Mouse (Mus musculus) adrenal gland, postnatal 10 days (tissue): Measurements from ENCODE around the gene Gm17606. TPM values are rescaled to one million over a fixed set of nuclear protein-coding genes. Genes with fewer than 3 reads are reported as not detected.

Experiments
- DNase-seq: peaks from one replicate; pipeline ENCODE4 v3.0.0; 2021; ENCODE audit warnings: mixed read lengths
- total RNA-seq, 2 experiments: library from RNA; stranded (reverse); gene quantifications; 2 replicates each; pipeline ENCODE4 v1.2.3; 2021

Gene Gm17606
- total RNA-seq, 2 experiments from 2014 or later = not detected

DNA sequence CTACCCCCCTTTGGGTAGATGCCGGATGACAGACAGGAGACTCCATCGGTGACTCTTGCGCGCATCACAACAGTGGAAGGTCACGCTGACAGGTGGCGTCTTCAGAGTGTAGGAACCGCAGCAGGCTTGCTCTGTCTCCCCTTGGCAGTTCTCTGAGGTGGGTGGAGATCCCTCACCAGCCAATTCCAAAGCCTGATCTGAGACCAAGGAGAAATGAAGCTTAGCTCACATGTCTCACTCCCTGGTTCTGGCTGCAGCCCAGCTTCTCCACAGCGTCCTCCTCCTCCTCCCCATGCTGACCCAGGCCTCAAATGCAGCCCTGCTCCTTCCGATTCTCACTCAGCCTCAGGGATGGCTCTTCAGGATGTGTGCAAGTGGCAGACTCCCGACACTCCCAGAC is 15.8 kb upstream of the Gm17606 start:
- no peak for DNase-seq

DNA sequence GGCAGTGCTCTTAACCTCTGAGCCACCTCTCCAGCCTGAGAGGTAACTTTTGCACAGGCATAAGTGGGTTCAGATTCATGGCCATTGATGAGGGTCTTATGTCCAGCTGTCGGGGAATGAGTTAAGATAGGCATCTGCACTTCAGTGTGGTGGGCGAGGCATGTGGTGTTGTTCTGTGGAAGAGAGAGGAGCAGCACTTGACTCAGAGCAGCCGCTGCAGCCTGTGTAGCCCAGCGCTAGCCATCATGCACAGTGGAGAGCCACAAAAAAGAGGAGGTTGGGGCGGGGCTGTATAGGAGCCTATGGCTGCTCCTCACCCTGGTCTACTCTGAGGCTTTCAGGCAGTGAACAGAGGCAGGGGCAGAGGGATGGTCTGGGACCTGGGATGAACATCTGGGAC is 12.6 kb upstream of the Gm17606 start:
- no peak for DNase-seq

DNA sequence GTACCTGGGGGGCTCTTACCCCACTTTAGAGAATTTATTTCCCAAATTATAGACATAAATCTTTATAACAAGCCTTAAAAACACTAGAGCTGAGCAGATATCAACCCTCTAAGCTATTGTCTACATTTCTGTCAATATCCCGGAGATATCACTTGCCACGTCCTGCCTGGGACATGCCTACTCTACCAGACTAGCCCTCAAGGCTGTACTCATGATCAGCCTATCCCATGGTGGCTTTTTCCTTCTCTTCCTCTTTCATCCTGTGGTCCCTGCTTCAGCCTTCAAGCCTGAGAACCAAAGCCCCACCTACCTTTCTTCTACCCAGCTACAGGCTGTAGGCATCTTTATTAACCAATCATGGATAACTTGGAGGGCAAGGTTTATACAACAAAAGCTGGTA is 11.0 kb upstream of the Gm17606 start:
- DNase-seq = no peak

DNA sequence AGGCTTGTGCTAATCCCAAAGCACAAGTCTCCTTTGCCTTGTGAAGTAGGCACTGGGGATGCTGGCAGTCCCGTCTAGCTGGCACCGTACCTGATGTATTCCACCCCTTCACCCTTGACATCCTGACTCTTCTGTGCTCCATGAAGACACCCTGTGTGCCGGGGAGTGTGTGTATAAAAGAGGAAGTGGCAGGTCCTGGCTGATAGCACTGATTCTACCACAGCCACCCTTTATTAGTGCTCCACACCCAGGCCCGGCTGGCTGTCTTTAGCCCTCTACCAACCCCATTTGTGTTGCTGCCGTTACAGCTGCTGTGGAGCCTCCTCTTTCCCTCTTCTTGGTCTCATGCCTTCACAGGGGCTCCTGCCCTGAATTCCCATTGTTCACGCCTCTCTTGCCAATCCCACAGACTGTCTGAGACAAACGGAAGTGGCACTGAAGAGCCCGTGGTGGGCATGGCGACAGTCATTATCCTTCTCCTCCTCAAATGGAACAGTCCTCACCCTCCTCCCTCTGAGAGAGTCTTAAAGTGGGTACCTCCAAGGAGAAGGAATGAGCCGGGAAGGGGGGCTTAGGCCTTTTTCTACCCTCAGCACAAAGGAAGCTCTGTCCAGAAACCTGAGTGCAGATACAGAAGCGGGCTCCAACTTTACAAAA is 10.0 kb upstream of the Gm17606 start:
- DNase-seq = no peak

DNA sequence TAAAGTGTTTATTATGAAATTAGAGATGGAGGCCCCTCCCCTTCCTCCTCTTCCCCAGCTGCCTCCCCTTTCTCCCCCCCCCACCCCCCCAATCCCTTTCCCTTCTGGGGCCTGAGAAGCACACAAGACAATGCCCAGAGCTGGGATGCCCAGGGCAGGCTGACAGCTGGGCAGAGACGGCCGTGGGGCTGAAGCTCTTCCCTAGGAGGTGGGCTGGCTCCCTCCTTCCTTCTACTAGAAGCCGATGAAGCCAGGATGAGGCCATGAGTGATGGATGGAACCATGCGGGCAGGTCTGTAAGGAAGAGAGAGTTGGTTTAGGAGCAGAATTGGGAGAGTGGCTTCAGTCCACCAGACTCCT is 9.5 kb upstream of the Gm17606 start:
- no peak for DNase-seq

DNA sequence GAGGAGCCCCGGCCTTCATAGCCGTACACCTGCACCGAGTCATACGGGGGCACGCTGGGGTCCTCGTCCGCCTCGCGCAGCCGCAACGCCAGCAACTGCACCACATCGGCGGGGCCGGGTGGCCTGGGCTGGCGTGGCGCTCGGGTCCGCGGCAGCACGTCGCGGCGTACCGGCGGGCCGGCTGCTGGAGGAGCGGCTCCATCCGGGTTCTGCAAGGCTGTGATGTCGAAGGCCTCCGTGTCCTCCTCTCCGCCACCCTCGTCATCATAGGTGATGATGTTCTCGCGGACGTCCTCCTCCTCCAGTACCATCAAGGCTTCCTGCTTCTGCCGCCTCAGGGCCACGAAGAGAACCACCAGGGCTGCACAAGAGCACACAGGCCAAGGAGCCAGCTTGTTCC is 8.5 kb upstream of the Gm17606 start:
- no peak for DNase-seq

DNA sequence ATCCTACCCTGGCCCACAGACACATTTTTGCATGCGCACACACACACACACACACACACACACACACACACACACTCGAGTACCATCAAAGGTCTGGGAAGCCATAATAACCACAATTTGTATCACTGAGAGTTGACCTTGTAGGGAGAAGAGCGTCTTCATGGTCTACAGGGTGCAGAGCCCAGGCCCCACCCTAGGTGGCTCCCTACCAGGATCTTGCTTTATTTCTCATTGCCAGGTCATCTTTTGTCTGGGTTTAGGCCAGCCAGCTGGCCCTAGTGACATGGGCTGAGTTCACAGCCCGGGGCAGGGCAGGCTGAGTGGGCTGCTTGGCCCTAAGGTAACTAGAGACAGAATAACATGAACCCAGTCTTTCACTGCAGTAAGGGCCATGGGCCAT is 6.6 kb upstream of the Gm17606 start:
- no peak for DNase-seq

DNA sequence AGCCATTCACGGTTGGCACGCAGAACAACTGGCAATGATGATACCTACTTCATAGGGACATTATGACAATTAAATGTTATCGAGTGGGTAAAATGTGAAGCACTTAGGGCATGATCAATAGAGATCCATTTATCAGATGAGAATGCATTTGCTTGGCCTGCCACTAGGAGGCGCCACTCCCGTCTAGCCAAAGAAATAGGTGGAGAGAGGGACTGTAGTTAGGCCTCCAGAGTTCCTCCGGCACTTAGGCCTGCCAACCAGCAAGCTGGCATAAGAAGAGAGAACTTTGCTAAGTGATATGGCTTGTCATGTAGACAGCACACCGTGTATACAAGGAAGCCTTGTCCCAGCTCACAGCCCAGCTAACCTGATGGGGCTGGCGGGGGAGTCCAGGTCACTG is 3.8 kb upstream of the Gm17606 start:
- peak; percentile 68 for DNase-seq

DNA sequence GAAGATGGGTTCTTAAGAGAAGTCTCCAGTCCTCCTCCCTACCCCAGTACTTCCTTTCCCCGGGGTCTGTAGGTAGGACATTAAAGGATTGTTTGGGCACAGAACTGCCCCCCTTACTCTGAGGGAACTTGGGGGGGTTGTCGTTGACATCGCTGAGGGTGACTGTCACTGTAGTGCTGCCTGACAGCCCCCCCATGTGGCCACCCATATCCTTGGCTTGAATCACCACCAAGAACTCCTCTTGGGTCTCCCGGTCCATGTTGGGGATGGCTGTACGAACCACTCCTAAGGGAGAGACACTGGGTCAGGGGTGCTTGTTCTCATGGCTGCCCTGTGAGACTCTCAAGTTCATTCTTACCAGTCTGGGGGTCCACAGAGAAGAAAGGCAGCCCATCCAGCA is 2.5 kb upstream of the Gm17606 start:
- DNase-seq = no peak

DNA sequence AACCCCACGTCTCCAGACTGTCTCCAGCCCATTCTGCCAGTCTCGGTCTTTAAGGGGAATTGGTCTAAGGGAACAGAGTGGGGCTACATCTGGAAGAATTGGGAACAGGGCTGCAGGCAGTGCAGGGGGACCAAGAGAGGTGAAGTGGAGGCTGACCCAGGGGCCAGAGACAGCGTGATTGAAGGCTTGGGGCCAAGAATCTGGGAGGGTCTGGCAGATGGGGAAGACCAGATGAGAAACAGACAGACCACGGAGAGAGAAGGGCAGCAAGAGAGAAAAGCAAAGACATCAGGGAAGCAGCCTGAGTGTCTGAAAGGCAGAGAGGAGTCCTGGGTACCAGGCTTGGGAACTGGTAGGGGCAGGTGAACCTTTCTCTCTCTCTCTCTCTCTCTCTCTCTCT is 631 bp upstream of the Gm17606 start:
- no peak for DNase-seq

DNA sequence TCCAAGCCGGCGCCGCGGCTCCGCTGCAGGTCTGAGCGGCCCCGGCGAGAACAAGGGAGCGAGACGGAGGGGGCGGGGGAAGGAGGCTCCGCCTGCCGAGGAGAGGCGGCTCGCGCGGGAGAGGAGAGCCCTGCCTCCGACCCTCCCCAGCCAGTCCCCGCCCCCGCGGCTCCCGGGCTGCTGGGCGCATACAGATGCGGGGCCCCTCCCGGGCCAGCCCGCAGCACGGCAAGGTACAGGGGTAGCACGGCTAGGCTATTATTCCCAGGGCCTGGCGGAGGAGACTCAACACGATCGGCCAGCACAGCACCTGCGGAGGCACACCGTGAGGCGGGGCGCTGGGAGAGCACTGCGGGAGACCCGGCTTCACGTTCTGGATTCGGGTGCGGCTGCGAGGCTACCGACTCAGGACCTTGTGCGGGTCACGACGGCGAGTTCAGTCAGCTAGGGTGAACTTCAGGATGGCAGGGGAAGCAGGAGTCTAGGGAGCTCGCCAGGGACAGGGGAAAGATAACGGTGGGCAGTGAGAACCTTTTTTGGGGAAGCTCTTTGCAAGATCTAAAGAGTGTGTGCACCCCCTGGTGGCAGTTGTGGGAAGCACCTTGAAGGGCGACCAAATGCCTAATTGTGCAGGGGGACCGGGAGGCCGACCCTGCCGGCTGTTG is 685 bp downstream of the Gm17606 start, which contains the start of gene Cdh24:
Gene Cdh24, minus strand, starts transcription at position 60 of the 665 bp plus-strand sequence.
- peak; percentile 94 for DNase-seq

DNA sequence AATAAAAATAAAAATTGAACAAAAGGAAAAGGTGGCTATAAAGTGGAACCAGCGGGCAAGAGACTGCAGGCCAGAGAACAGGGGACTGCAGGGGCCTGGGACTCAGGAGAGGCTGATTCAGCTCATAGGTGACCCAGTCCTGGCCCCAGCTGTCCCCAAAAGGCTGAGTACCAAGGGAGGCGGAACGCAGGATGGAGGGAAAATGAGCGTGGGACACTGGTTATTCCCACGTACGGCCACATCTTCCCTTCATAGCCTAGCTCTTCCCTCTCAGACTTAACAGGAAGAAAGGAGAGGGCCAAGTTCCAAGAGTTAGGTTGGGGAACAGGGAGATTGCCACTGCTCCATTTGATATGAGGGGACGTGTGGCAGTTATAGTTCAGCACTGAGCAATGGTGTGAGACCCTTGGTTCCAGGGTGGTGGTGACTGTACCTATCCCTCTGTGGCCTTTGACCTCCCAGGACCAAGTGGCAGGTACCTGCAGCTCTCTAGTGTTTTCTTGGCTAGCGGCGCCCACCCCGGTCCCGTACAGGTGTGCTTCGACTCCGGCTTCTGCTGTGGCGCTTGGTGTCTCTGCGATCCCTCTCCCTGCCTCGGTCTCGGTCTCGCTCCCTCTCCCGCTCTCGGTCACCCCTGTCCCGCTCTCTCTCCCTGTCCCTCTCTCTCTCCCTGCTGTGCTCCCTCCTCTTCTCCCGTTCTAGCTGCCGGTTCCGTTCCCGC is 1.6 kb downstream of the Gm17606 start:
- DNase-seq = no peak

DNA sequence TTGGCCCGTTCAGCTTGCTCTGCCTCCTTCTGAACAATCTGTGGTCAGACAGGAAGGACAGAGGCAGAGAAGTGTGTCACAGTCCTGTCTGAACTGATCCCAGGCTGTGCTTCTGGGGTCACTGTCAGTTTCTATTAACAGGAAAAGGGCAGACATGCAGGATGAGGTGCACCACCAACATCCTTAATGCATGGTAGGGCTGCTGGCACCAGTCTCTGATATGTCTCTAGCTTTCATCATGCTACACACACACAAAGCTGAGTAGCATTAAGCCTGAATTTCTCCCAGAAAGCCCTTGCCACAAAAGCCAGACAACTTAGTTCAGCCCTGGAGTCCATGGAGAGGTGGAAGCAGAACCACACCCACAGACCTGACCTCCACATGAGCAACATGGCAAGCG is 2.3 kb downstream of the Gm17606 start:
- no peak for DNase-seq

DNA sequence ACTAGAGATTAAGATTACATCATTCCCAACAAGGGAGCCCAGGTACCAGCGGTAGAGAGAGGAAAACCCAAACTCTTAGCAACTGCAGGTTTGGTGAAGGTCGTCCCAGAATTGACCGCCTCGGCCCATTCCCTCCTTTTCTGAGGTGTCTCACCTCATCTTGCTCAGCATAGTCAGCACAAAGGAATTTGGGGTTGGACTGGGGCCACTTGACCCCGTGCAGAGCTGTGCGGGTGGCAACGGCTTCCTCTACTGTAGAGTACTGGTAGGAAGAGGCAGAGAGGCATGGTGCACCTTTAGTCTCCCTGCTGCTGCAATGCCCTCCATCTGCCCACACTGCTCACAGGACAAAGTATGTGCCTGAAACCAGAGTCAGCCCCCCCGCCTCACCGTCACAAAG is 3.5 kb downstream of the Gm17606 start:
- no peak for DNase-seq

DNA sequence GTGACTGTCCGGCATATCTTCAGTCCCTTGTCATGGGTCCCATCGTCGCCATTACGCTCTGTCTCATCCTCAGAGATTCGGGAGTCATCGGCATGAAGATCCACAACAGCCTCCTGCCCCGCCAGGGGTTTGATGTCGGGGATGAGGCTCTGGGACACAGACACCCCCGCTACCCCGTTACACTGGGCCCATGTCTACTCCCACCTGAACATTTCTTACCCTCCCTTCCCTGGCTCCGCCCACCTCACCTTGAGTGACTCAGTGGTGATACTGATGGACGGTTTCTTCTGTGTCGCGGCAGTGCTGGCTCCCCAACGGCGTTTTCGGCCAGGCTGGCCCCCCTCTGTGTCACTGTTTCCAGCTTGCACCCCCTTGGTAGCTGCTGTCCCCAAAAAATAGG is 5.7 kb downstream of the Gm17606 start:
- no peak for DNase-seq

DNA sequence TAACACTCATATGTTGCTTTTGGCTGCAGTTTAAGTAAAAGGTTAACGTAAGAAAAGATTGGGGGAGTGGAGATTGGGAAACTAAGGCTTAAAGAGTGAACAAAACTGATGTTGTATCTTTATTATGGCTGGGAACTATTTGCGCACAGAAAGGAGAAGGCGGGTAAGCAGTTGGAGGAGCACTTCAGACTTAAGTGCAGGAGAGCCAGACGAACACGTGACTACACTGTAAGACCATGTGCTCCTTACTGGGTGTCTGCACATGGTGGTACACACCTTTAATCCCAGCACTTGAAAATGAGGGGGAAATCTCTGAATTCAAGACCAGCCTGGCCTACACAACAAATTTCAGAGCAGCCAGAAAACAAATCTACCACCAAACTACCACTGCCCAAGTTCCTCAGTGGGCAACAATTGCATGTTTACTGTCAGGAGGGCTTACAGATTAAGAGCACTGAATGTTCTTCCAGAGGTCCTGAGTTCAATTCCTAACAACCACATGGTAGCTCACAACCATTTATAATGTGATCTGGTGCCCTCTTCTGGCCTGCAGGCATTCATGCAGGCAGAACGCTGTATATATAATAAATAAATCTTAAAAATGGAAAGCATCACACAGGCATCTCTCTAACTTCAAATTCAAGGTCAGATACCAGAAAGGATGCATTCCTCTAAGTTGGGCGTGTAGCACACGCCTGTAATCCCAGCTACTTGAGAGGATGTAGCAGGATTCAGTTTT is 6.3 kb downstream of the Gm17606 start:
- no peak for DNase-seq

DNA sequence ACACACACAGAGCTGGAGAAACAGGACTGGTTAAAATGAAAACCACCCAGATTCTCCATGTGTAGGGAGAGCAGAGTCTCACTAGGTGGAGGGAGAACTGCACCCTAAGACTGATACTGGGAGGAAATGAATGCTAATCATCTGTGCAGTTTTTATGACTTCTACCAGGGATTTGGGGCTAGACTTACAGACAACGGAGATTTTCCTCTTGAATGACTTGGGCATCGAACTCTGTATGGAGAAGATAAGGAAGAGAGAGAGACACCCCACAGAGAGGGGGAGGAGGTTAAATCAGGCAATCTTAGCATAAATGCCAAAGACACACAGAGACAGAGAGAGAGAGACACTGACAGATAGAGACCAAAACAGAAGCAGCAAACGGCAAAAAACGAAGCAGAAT is 7.1 kb downstream of the Gm17606 start:
- no peak for DNase-seq

DNA sequence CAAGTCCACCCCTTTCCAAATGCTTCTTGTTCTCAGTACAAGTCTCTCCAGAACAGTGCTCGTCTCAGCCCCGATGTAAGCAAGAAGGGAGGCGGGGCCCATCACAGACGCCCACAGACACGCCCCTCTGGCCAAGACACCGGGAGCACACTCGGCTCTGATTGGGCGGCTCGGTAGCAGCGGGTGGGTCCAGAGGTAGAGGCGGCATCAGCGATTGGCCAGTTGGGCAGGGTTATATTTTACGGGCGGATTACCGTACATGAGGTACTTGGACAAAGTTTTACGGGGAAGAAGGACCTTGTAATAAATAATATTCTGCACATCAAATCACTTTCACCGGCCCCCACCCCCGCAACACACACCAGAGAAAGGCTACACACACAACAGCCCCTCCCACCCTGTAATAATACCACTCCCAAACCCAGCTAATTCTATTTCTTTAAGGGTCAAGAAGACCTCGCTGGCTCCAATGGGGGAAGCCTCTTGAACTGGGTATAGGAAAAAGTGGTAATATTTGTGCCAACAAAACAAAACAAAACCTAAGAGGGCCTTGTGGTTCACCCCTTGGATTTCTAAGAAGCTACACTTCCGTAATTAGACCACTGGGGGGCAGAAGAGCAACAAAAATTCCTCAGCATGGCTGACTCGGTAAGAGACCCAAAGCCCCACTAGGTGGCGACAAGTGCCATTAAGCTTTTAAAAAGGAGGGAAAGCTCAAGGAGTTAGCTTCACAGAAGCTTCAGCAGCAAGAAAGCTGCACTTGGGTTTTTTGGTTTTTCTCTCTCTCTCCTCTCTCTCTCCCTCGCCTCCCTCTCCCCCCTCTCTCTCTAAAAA is 10.1 kb downstream of the Gm17606 start:
- peak; percentile 89 for DNase-seq

DNA sequence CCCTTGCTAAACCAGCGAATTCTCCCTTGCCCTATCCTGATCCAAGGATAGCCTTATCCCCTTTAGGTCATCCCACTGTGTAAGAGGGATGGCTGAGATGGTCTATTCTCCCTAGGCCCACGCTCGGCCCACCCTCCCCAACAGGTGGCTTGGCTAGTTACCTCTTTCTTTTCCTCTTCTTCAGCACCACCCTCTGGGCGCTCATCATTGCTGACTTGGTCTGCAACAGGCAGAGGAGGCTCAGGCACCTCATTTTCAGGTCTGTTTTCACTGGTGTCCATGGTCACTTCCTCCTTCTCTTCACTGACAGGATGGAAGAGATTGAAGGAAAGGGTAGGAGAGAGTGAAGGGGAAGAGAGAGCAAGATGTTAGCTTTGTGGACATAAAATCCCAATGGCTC is 10.8 kb downstream of the Gm17606 start:
- no peak for DNase-seq

DNA sequence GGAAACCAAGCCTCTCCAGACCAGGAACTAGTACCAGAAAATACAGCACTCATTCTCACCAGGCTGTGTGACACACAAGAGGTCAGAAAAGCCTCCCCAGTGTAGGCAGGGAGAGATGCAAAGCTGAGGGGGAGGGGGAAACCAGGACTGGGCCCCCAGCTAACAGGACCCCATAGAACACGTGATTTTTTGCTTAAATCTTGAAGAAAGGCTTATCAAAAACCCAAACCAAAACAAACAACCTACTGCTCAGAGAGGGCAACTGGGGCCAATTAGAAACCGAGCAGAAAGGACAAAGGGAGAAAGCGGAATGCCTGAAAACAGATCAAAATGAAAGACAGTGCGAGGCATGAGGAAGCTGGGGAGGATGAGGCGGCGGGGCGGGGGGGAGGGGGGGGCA is 12.0 kb downstream of the Gm17606 start:
- no peak for DNase-seq

DNA sequence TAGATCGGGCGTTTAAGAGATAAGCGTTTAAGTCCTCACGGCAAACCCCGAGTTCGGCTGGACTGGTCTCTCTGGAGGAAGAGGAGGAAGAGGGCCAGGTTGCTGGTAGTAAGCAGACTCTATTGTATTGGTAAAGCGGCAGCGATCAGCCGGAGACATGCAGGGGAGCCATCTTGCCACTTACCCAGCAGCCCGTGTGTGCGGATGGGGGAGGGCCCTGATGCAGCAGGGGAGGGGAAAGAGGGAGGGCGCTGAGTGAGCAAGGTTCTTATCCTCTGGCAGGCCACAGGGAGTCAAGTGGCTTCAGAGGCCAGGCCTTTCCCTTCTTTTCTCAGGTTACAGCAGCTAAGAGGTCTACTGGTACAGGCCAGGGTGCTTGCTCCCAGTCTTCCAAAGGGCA is 12.7 kb downstream of the Gm17606 start:
- DNase-seq = peak; percentile 92

DNA sequence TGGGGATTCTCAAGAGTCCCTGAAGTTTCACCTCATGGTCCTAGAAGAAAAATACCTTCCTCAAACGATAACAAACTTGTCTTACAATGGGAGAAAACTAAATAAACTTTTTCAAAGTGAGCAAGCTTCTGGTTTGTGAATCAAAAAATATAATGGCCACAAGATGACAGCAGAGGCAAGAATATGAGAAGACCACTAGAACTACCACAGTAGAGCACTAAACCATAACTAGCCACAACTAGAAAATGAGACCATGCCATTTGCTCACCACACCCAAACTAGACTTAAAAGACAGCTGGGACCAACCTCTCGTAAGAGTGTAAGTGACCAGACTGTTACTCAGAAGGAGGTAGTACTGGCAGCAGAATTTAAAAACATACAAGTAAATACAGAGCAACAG is 19.3 kb downstream of the Gm17606 start:
- DNase-seq = no peak
